Mouse (Mus musculus): ENCODE measurements at regions not wholly inside any gene's neighbourhood (a gene's known extent, or its start where the extent isn't known, plus 50 kb on each side); places are given as distances from the start of the nearest gene placed in this dataset.

GRCm38 (mm10) chr3:132029112-132029511 lies 56.0 kb upstream of the Dkk2 start:
- dilution Hi-C loops (cut with MboI; ENCODE audit: extremely low pct_ligation_motif_present, extremely low pct_unique_long_range_greater_than_20kb, low sequenced_read_pairs): no loop called here
- Histone ChIP-seq H3K4me3 (replicated peaks in 1 of 3; ENCODE audit: low read depth in 2 of 3, low read length in 2 of 3, poor library complexity in 1 of 3) (no peak overlapping the region), H3K9ac (ENCODE audit: insufficient read depth, low read depth) (no peak overlapping the region), H3K27ac (ENCODE audit: insufficient read depth, low read depth) (no peak overlapping the region), H3K9me3 (replicated peaks; ENCODE audit: low read length) (no peaks in the 10 kb centered on the region), H3K27me3 (replicated peaks) (no peaks in the 10 kb centered on the region), H3K4me1 (ENCODE audit: control insufficient read depth in 1 of 2, insufficient read depth in 2 of 2) (peaks cover 0 to 6% of the 10 kb centered on the region in 2 experiments; a peak in 2 of 4 replicates), H3K36me3 (replicated peaks in 1 of 2; ENCODE audit: control insufficient read depth in 1 of 2, insufficient read depth in 1 of 2, low read length in 1 of 2) (no peaks in the 10 kb centered on the region), H3K79me2 (replicated peaks; ENCODE audit: control insufficient read depth, extremely low read depth, insufficient read depth, poor library complexity, severe bottlenecking) (no peaks in the 10 kb centered on the region), H3K4me2 (ENCODE audit: insufficient read depth, low read depth, poor library complexity, severe bottlenecking) (no peak overlapping the region)
- TF ChIP-seq KAT2A (IDR thresholded peaks at IDR 0.05; ENCODE audit: insufficient replicate concordance, low read length) (no peak), EP300 (IDR thresholded peaks at IDR 0.05; ENCODE audit: low read length) (peak; percentile 66), IRF4 (IDR thresholded peaks at IDR 0.05; ENCODE audit: low read depth, low read length) (peak; percentile 11; the same call in 1 of the 2 replicates), ZNF384 (IDR thresholded peaks at IDR 0.05; ENCODE audit: low read depth, low read length) (peak; percentile 56; the same call in 1 of the 2 replicates), HCFC1 (IDR thresholded peaks at IDR 0.05; ENCODE audit: low read depth, low read length) (no peak), CHD1 (IDR thresholded peaks at IDR 0.05; ENCODE audit: low read depth, low read length) (no peak), RAD21 (IDR thresholded peaks at IDR 0.05; ENCODE audit: low read depth, low read length) (no peak), NRF1 (IDR thresholded peaks at IDR 0.05; ENCODE audit: low read depth, low read length) (no peak)
- DNase-seq (ENCODE audit: extremely low read depth): peak; percentile 17
- in situ Hi-C loops (cut with MboI; ENCODE audit: low pct_ligation_motif_present, low pct_unique_long_range_greater_than_20kb, low sequenced_read_pairs): no loop called here

- no peaks in the 10 kb centered on the region for H3K79me2 ChIP-seq (replicated peaks; ENCODE audit: control insufficient read depth, extremely low read depth, insufficient read depth, poor library complexity, severe bottlenecking)
- no peak overlapping the region for H3K27ac ChIP-seq (ENCODE audit: insufficient read depth, low read depth)
- no peak for TF ChIP-seq NELFE (IDR thresholded peaks at IDR 0.05; ENCODE audit: low read depth, low read length)
- TF ChIP-seq KAT2A (IDR thresholded peaks at IDR 0.05; ENCODE audit: insufficient replicate concordance, low read length): no peak
- no peak for TF ChIP-seq JUND (conservative IDR thresholded peaks at IDR 0.05; ENCODE audit: low read depth, low read length)
- no peak for TF ChIP-seq ZNF384 (IDR thresholded peaks at IDR 0.05; ENCODE audit: low read depth, low read length)
- no peak for TF ChIP-seq IRF4 (IDR thresholded peaks at IDR 0.05; ENCODE audit: low read depth, low read length)
- TF ChIP-seq SMC3 (IDR thresholded peaks at IDR 0.05; ENCODE audit: low read depth, low read length): no peak
- no peak for TF ChIP-seq JUN (IDR thresholded peaks at IDR 0.05; ENCODE audit: insufficient read depth, low read depth, low read length)
- no peak for TF ChIP-seq POLR2A (IDR thresholded peaks at IDR 0.05; ENCODE audit: low read depth, low read length)
- no peak for TF ChIP-seq CTCF (conservative IDR thresholded peaks at IDR 0.05 in 1 of 2, IDR thresholded peaks at IDR 0.05 in 1 of 2; ENCODE audit: low read depth in 2 of 2, low read length in 2 of 2)
- TF ChIP-seq TBP (conservative IDR thresholded peaks at IDR 0.05; ENCODE audit: low read depth, low read length): no peak
- TF ChIP-seq BHLHE40 (IDR thresholded peaks at IDR 0.05; ENCODE audit: low read depth, low read length): no peak
- no peak for TF ChIP-seq ELF1 (IDR thresholded peaks at IDR 0.05; ENCODE audit: low read depth, low read length)
- TF ChIP-seq CHD1 (IDR thresholded peaks at IDR 0.05; ENCODE audit: low read depth, low read length): no peak
- TF ChIP-seq USF1 (IDR thresholded peaks at IDR 0.05; ENCODE audit: low read depth, low read length): no peak
- in situ Hi-C loops (cut with MboI; ENCODE audit: low pct_ligation_motif_present, low pct_unique_long_range_greater_than_20kb, low sequenced_read_pairs): no loop called here
- H3K4me2 ChIP-seq (ENCODE audit: insufficient read depth, low read depth, poor library complexity, severe bottlenecking): no peak overlapping the region
- no peak for DNase-seq (ENCODE audit: extremely low read depth)
- peaks cover 3 to 6% of the 10 kb centered on the region in 2 experiments for H3K4me1 ChIP-seq (ENCODE audit: control insufficient read depth in 1 of 2, insufficient read depth in 2 of 2)
- no peaks in the 10 kb centered on the region for H3K9me3 ChIP-seq (replicated peaks; ENCODE audit: low read length)
- H3K36me3 ChIP-seq (replicated peaks in 1 of 2; ENCODE audit: control insufficient read depth in 1 of 2, insufficient read depth in 1 of 2, low read length in 1 of 2): no peaks in the 10 kb centered on the region
- H3K27me3 ChIP-seq (replicated peaks): no peaks in the 10 kb centered on the region
- no peak overlapping the region for H3K4me3 ChIP-seq (replicated peaks in 1 of 3; ENCODE audit: low read depth in 2 of 3, low read length in 2 of 3, poor library complexity in 1 of 3)
- no peak overlapping the region for H3K9ac ChIP-seq (ENCODE audit: insufficient read depth, low read depth)
- dilution Hi-C loops (cut with MboI; ENCODE audit: extremely low pct_ligation_motif_present, extremely low pct_unique_long_range_greater_than_20kb, low sequenced_read_pairs): no loop called here
Measured at GRCm38 (mm10) chr3:132033078-132033713, 51.9 kb upstream of the Dkk2 start.
